Mouse (Mus musculus): ENCODE results near the gene Rhpn2. TPM values are rescaled to one million over a fixed set of nuclear protein-coding genes. Genes with fewer than 3 reads are reported as not detected.

Rhpn2 gene
- total RNA-seq, 1 experiment = 12.7 TPM

GRCm38 (mm10) chr7:35340196-35340595 lies 6.2 kb downstream of the Rhpn2 start:
- no peak overlapping the region for H3K27ac ChIP-seq (ENCODE audit: insufficient read depth, low read depth, low read length, poor library complexity, severe bottlenecking)
- TF ChIP-seq CHD2 (IDR thresholded peaks at IDR 0.05; ENCODE audit: low read depth, low read length) (no peak), ZC3H11A (IDR thresholded peaks at IDR 0.05; ENCODE audit: borderline replicate concordance, low read depth, low read length) (no peak), ZNF384 (IDR thresholded peaks at IDR 0.05; ENCODE audit: low read depth, low read length) (no peak), MAFK (IDR thresholded peaks at IDR 0.05; ENCODE audit: insufficient read depth, low read depth, low read length) (no peak), HCFC1 (IDR thresholded peaks at IDR 0.05; ENCODE audit: borderline replicate concordance, insufficient read depth, low read length) (no peak)
- in situ Hi-C loops (cut with MboI; ENCODE audit: low sequenced_read_pairs in 2 of 2, unreplicated experiment in 2 of 2) = no loop called here
- no peak overlapping the region for H3K4me3 ChIP-seq (ENCODE audit: insufficient read depth in 1 of 2, low read depth in 1 of 2, low read length in 2 of 2, poor library complexity in 1 of 2, severe bottlenecking in 1 of 2)
- no peak for DNase-seq (ENCODE audit: low read depth, low spot score)
- no peaks in the 10 kb centered on the region for H3K9me3 ChIP-seq (ENCODE audit: control insufficient read depth, insufficient read depth, low read depth, low read length)
- H3K4me1 ChIP-seq (ENCODE audit: control insufficient read depth in 2 of 2, insufficient read depth in 2 of 2, low read length in 2 of 2, poor library complexity in 1 of 2) = peaks cover 0 to 7% of the 10 kb centered on the region in 2 experiments; a peak in 1 of 4 replicates
- H3K9ac ChIP-seq (ENCODE audit: insufficient read depth, low read depth, low read length, poor library complexity, severe bottlenecking) = no peak overlapping the region
- H3K36me3 ChIP-seq (ENCODE audit: control insufficient read depth, insufficient read depth, low read length, poor library complexity, severe bottlenecking) = no peaks in the 10 kb centered on the region

- no peak overlapping the region for H3K27ac ChIP-seq (ENCODE audit: insufficient read depth, low read depth, low read length, poor library complexity, severe bottlenecking)
- peaks cover 0 to 7% of the 10 kb centered on the region in 2 experiments; a peak in 1 of 4 replicates for H3K4me1 ChIP-seq (ENCODE audit: control insufficient read depth in 2 of 2, insufficient read depth in 2 of 2, low read length in 2 of 2, poor library complexity in 1 of 2)
- in situ Hi-C loops (cut with MboI; ENCODE audit: low sequenced_read_pairs in 2 of 2, unreplicated experiment in 2 of 2) = no loop called here
- no peak overlapping the region for H3K9ac ChIP-seq (ENCODE audit: insufficient read depth, low read depth, low read length, poor library complexity, severe bottlenecking)
- no peak for TF ChIP-seq ZC3H11A (IDR thresholded peaks at IDR 0.05; ENCODE audit: borderline replicate concordance, low read depth, low read length)
- TF ChIP-seq HCFC1 (IDR thresholded peaks at IDR 0.05; ENCODE audit: borderline replicate concordance, insufficient read depth, low read length) = no peak
- TF ChIP-seq ZNF384 (IDR thresholded peaks at IDR 0.05; ENCODE audit: low read depth, low read length) = no peak
- no peak overlapping the region; a peak in 1 of 4 replicates for H3K4me3 ChIP-seq (ENCODE audit: insufficient read depth in 1 of 2, low read depth in 1 of 2, low read length in 2 of 2, poor library complexity in 1 of 2, severe bottlenecking in 1 of 2)
- H3K9me3 ChIP-seq (ENCODE audit: control insufficient read depth, insufficient read depth, low read depth, low read length) = no peaks in the 10 kb centered on the region
- no peak for DNase-seq (ENCODE audit: low read depth, low spot score)
- no peaks in the 10 kb centered on the region for H3K36me3 ChIP-seq (ENCODE audit: control insufficient read depth, insufficient read depth, low read length, poor library complexity, severe bottlenecking)
Observed at GRCm38 (mm10) chr7:35341282-35341681, 7.3 kb downstream of the Rhpn2 start.

GRCm38 (mm10) chr7:35342498-35342897 lies 8.5 kb downstream of the Rhpn2 start:
- Histone ChIP-seq H3K27ac (ENCODE audit: insufficient read depth, low read depth, low read length, poor library complexity, severe bottlenecking) (no peak overlapping the region), H3K4me3 (ENCODE audit: insufficient read depth in 1 of 2, low read depth in 1 of 2, low read length in 2 of 2, poor library complexity in 1 of 2, severe bottlenecking in 1 of 2) (no peak overlapping the region), H3K9ac (ENCODE audit: insufficient read depth, low read depth, low read length, poor library complexity, severe bottlenecking) (no peak overlapping the region), H3K9me3 (ENCODE audit: control insufficient read depth, insufficient read depth, low read depth, low read length) (no peaks in the 10 kb centered on the region), H3K36me3 (ENCODE audit: control insufficient read depth, insufficient read depth, low read length, poor library complexity, severe bottlenecking) (no peaks in the 10 kb centered on the region), H3K4me1 (ENCODE audit: control insufficient read depth in 2 of 2, insufficient read depth in 2 of 2, low read length in 2 of 2, poor library complexity in 1 of 2) (peaks cover 0 to 7% of the 10 kb centered on the region in 2 experiments; a peak in 1 of 4 replicates)
- no peak for DNase-seq (ENCODE audit: low read depth, low spot score)
- in situ Hi-C loops (cut with MboI; ENCODE audit: low sequenced_read_pairs in 2 of 2, unreplicated experiment in 2 of 2) = no loop called here
- TF ChIP-seq ZC3H11A (IDR thresholded peaks at IDR 0.05; ENCODE audit: borderline replicate concordance, low read depth, low read length) (no peak), HCFC1 (IDR thresholded peaks at IDR 0.05; ENCODE audit: borderline replicate concordance, insufficient read depth, low read length) (no peak), MAFK (IDR thresholded peaks at IDR 0.05; ENCODE audit: insufficient read depth, low read depth, low read length) (no peak), ZNF384 (IDR thresholded peaks at IDR 0.05; ENCODE audit: low read depth, low read length) (no peak), CHD2 (IDR thresholded peaks at IDR 0.05; ENCODE audit: low read depth, low read length) (no peak)

- Histone ChIP-seq H3K9me3 (ENCODE audit: control insufficient read depth, insufficient read depth, low read depth, low read length) (no peaks in the 10 kb centered on the region), H3K9ac (ENCODE audit: insufficient read depth, low read depth, low read length, poor library complexity, severe bottlenecking) (no peak overlapping the region), H3K4me1 (ENCODE audit: control insufficient read depth in 2 of 2, insufficient read depth in 2 of 2, low read length in 2 of 2, poor library complexity in 1 of 2) (peaks cover 0 to 7% of the 10 kb centered on the region in 2 experiments; a peak in 1 of 4 replicates), H3K36me3 (ENCODE audit: control insufficient read depth, insufficient read depth, low read length, poor library complexity, severe bottlenecking) (no peaks in the 10 kb centered on the region), H3K27ac (ENCODE audit: insufficient read depth, low read depth, low read length, poor library complexity, severe bottlenecking) (no peak overlapping the region), H3K4me3 (ENCODE audit: insufficient read depth in 1 of 2, low read depth in 1 of 2, low read length in 2 of 2, poor library complexity in 1 of 2, severe bottlenecking in 1 of 2) (no peak overlapping the region)
- no peak for DNase-seq (ENCODE audit: low read depth, low spot score)
- in situ Hi-C loops (cut with MboI; ENCODE audit: low sequenced_read_pairs in 2 of 2, unreplicated experiment in 2 of 2) = no loop called here
- no peak for TF ChIP-seq CHD2 (IDR thresholded peaks at IDR 0.05; ENCODE audit: low read depth, low read length)
- no peak for TF ChIP-seq HCFC1 (IDR thresholded peaks at IDR 0.05; ENCODE audit: borderline replicate concordance, insufficient read depth, low read length)
- TF ChIP-seq ZC3H11A (IDR thresholded peaks at IDR 0.05; ENCODE audit: borderline replicate concordance, low read depth, low read length) = no peak
- no peak for TF ChIP-seq ZNF384 (IDR thresholded peaks at IDR 0.05; ENCODE audit: low read depth, low read length)
- TF ChIP-seq MAFK (IDR thresholded peaks at IDR 0.05; ENCODE audit: insufficient read depth, low read depth, low read length) = no peak
Observed at GRCm38 (mm10) chr7:35344785-35345330, 10.9 kb downstream of the Rhpn2 start.

Data from ES-E14 (cell line).